Mouse (Mus musculus) CD8-positive naive resting alpha-beta T cell, adult 2 months (primary cell): ENCODE measurements around the gene Klrg1.

ENCODE experiments used
- DNase-seq, 2 experiments: peaks; one replicate each; pipeline ENCODE4 v3.0.0; 2022; ENCODE audit warnings: low read depth in 2 of 2, low spot score in 2 of 2

The Klrg1 gene

GRCm38 (mm10) chr6:122293121-122293520 lies 10.4 kb upstream of the Klrg1 start:
- no peak for DNase-seq

- no peak for DNase-seq
These were observed 9.5 kb upstream of the Klrg1 start for GRCm38 (mm10) chr6:122292184-122292583.

GRCm38 (mm10) chr6:122291735-122292134 lies 9.1 kb upstream of the Klrg1 start:
- DNase-seq = peak in 1 of 2 experiments; percentile 28

- DNase-seq = no peak
These were observed 8.6 kb upstream of the Klrg1 start for GRCm38 (mm10) chr6:122291264-122291663.

- no peak for DNase-seq
These were observed 7.6 kb upstream of the Klrg1 start for GRCm38 (mm10) chr6:122290253-122290652.

GRCm38 (mm10) chr6:122289313-122289712 lies 6.6 kb upstream of the Klrg1 start:
- no peak for DNase-seq

- no peak for DNase-seq
These were observed 5.6 kb upstream of the Klrg1 start for GRCm38 (mm10) chr6:122288263-122288662.

- DNase-seq = no peak
These were observed 2.1 kb upstream of the Klrg1 start for GRCm38 (mm10) chr6:122284823-122285222.

GRCm38 (mm10) chr6:122284304-122284703 lies 1.6 kb upstream of the Klrg1 start:
- no peak for DNase-seq

GRCm38 (mm10) chr6:122283429-122283828 lies 747 bp upstream of the Klrg1 start:
- DNase-seq = no peak

- no peak for DNase-seq
These were observed 6.1 kb downstream of the Klrg1 start for GRCm38 (mm10) chr6:122276565-122276964.

GRCm38 (mm10) chr6:122274546-122274945 lies 8.1 kb downstream of the Klrg1 start:
- no peak for DNase-seq

GRCm38 (mm10) chr6:122270152-122270551 lies 12.5 kb downstream of the Klrg1 start:
- DNase-seq = no peak

GRCm38 (mm10) chr6:122269170-122269569 lies 13.5 kb downstream of the Klrg1 start:
- DNase-seq = no peak

GRCm38 (mm10) chr6:122268561-122268960 lies 14.1 kb downstream of the Klrg1 start:
- DNase-seq = no peak

- no peak for DNase-seq
These were observed 20.1 kb downstream of the Klrg1 start for GRCm38 (mm10) chr6:122262543-122262942.

- no peak for DNase-seq
These were observed 30.5 kb downstream of the Klrg1 start for GRCm38 (mm10) chr6:122252146-122252545.

- DNase-seq = no peak
These were observed 32.6 kb downstream of the Klrg1 start for GRCm38 (mm10) chr6:122250033-122250432.
